Mouse (Mus musculus) intestine, embryonic 14.5 days (tissue): ENCODE data around the gene Apoc4. TPM values are rescaled to one million over a fixed set of nuclear protein-coding genes. Genes with fewer than 3 reads are reported as not detected.

Experiments used
- ATAC-seq: fragments of 200-750 bp; cut with Nextera tagmentation; replicated peaks from 2 replicates; pipeline ENCODE4 v1.8.0; 2017; ENCODE audit warnings: low read depth, moderate number of reproducible peaks, moderate TSS enrichment, moderate library complexity; ENCODE audit not compliant: low FRiP score, low TSS enrichment
- DNase-seq: peaks from one replicate; pipeline ENCODE4 v3.0.0-alpha.2; 2018; ENCODE audit warnings: low spot score
- H3K27ac ChIP-seq: fragments of 300-500 bp; sonication (generic); 2 replicates; pipeline ENCODE4 v1.5.1; 2014; ENCODE audit warnings: low read depth, mild to moderate bottlenecking, control low read depth
- H3K27me3 ChIP-seq: fragments of 300-500 bp; sonication (generic); replicated peaks from 2 replicates; pipeline ENCODE4 v1.6.1; 2014; ENCODE audit warnings: low read length, control low read depth; ENCODE audit not compliant: control insufficient read depth, insufficient read depth
- H3K36me3 ChIP-seq: fragments of 300-500 bp; sonication (generic); 2 replicates; pipeline ENCODE4 v1.6.1; 2014; ENCODE audit warnings: low read length, control low read depth; ENCODE audit not compliant: control insufficient read depth, insufficient read depth
- H3K4me1 ChIP-seq: fragments of 300-500 bp; sonication (generic); replicated peaks from 2 replicates; pipeline ENCODE4 v1.6.1; 2014; ENCODE audit warnings: low read length, control low read depth, mixed read lengths; ENCODE audit not compliant: control insufficient read depth, insufficient read depth
- H3K4me2 ChIP-seq: fragments of 300-500 bp; sonication (generic); 2 replicates; pipeline ENCODE4 v1.6.1; 2014; ENCODE audit warnings: low read length
- H3K4me3 ChIP-seq: fragments of 300-500 bp; sonication (generic); 2 replicates; pipeline ENCODE4 v1.5.1; 2014; ENCODE audit warnings: low read depth, low read length, control low read depth, mixed read lengths
- H3K9ac ChIP-seq: fragments of 300-500 bp; sonication (generic); 2 replicates; pipeline ENCODE4 v1.6.1; 2014; ENCODE audit warnings: mild to moderate bottlenecking, low read length
- H3K9me3 ChIP-seq: fragments of 300-500 bp; sonication (generic); 2 replicates; pipeline ENCODE4 v1.6.1; 2016; ENCODE audit warnings: low read length, control low read depth; ENCODE audit not compliant: control insufficient read depth
- whole genome bisulfite sequencing: fragments of 180-500 bp; shearing (Covaris S2); extraction: QIAGEN DNeasy Blood & Tissue Kit; methylation state at CpG from one replicate; pipeline ENCODE4 v1.1.7; 2014; 5-methylcytosine and 5-hydroxymethylcytosine counted together
- polyA plus RNA-seq: library from polyadenylated mRNA; unstranded; fragments of >200 nt; fragmentation: Nextera tagmentation; extraction: Ambion mirVana; gene quantifications from 2 replicates; pipeline ENCODE4 v1.2.1, GENCODE M21; 2014

Apoc4 gene
- polyA plus RNA-seq, 1 experiment from 2014 or later: not detected

DNA sequence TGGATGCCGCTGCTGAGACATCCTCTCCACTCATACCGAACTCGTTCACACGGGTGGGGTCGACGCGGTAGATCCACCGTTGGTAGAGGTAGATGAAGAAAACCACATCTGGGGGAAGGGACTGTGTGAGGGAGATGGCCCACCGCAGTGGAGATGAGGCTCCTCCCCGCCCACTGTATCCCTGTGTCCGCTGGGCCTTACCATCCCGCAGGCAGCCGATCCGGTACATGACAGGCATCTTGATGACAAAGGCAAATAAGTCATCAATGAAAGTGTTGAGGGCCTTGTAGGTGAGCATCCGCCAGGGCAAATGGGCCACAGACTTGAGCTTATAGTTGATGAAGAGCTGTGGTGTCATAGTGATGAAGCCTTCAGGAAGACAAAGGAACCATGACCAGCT, 47.4 kb downstream of the Apoc4 start:
- Histone ChIP-seq H3K27ac (no peak overlapping the region), H3K36me3 (peaks cover 70% of the 10 kb centered on the region), H3K9ac (no peak overlapping the region), H3K4me2 (no peak overlapping the region), H3K4me3 (no peak overlapping the region), H3K27me3 (no peaks in the 10 kb centered on the region), H3K9me3 (no peaks in the 10 kb centered on the region), H3K4me1 (no peaks in the 10 kb centered on the region)
- DNase-seq: no peak
- 92% methylated on average over 15 of the region's 15 CpGs for WGBS
- ATAC-seq: no peak

DNA sequence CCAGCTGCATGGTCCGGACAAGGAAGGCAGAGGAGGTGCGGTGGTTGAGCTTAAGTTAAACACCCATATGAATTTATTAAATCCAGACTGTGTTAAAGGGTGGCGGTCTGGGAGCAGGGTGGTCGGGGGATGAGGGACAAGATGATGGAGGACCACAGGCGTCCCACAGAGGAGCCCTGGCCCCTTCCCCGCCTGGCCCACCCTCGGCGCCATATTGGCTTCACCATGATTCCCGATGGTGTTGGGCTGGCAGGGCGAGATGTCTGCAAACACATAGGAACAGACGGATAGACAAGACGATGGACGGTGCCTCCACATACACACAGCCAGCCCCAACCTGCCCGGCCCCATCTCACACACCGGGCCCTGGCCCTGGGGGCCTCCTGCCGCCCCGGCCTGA, 48.1 kb downstream of the Apoc4 start:
- 90% methylated on average over 17 of the region's 17 CpGs for WGBS
- H3K4me1 ChIP-seq: no peaks in the 10 kb centered on the region
- H3K9me3 ChIP-seq: no peaks in the 10 kb centered on the region
- no peak overlapping the region for H3K27ac ChIP-seq
- ATAC-seq (no peak), DNase-seq (no peak)
- no peak overlapping the region for H3K4me2 ChIP-seq
- no peak overlapping the region for H3K4me3 ChIP-seq
- H3K27me3 ChIP-seq: no peaks in the 10 kb centered on the region
- no peak overlapping the region for H3K9ac ChIP-seq
- H3K36me3 ChIP-seq: peaks cover 64% of the 10 kb centered on the region

DNA sequence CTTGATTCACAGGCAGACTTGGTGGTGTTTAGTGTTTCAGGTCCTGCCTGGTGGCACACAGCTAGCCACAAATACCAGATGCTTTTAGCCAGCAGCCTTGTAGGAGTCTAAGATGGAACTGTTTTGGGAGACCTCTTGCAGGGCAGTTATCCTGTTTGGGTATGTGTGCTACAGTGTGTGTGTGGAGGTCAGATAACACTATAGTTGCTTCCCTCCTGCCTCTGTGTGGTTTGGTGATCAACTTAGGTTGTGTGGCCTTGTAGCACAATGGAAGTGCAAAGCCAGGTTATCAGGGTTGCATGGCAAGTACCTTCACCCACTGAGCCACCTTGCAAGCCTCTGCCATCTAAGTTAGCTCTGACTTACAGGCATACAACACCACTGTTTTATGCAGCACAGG, 48.6 kb downstream of the Apoc4 start:
- DNase-seq: no peak
- Histone ChIP-seq H3K9me3 (no peaks in the 10 kb centered on the region), H3K36me3 (peaks cover 59% of the 10 kb centered on the region), H3K27ac (no peak overlapping the region), H3K9ac (no peak overlapping the region), H3K4me2 (no peak overlapping the region), H3K27me3 (no peaks in the 10 kb centered on the region), H3K4me1 (no peaks in the 10 kb centered on the region), H3K4me3 (no peak overlapping the region)
- no peak for ATAC-seq

DNA sequence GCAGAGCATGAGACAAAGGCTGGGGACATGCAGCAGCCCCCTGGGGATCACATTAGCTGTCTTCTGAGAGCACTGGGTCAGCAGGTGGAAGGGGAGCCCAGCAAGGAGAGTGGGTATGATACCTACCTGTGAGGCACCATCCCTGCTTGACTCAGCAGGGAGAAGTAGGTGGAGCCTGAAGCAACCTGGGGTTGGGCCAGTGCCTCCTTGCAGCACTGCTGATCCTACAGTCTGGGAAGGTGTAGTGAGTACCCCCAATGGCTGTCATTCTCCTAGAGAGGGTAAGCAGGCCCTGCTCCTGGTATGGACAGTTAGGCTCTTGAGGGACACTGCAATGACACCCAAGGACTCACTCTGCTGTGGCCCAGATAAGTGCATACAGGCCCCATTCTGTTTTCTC, 49.0 kb downstream of the Apoc4 start:
- no peak overlapping the region for H3K4me2 ChIP-seq
- no peak for DNase-seq
- H3K4me1 ChIP-seq: no peaks in the 10 kb centered on the region
- ATAC-seq: no peak
- no peak overlapping the region for H3K27ac ChIP-seq
- no peaks in the 10 kb centered on the region for H3K27me3 ChIP-seq
- H3K4me3 ChIP-seq: no peak overlapping the region
- no peak overlapping the region for H3K9ac ChIP-seq
- peaks cover 54% of the 10 kb centered on the region for H3K36me3 ChIP-seq
- no peaks in the 10 kb centered on the region for H3K9me3 ChIP-seq

DNA sequence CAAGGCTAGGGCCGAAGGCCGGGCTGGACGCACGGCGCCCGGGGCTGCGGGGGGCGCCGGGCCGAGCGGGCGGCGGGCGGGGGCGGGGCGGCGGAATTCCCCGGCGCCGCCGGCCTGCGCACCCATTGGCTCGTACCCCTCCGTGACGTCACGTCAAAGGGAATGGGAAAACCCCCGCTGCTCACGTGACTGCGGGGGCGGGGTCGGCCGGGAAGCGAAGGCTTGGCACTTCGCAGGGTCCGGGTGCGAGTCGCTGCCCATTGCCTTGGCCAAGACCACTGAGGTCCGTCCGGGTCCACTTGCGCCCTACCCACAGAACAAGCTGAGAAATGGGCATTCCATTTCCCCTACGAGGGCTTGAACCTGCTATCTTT, 51.9 kb downstream of the Apoc4 start, which contains the start of gene Relb:
Gene Relb (minus strand): TSS at position 78 of the 374 bp plus-strand sequence.
- Histone ChIP-seq H3K27ac (peak within 1 kb of the TSS; percentile 94), H3K9ac (peak within 1 kb of the TSS; percentile 59), H3K9me3 (no peaks in the 10 kb centered on the region), H3K36me3 (peaks cover 26% of the 10 kb centered on the region), H3K4me3 (peak within 1 kb of the TSS; percentile 65), H3K4me2 (peak within 1 kb of the TSS; percentile 91), H3K4me1 (no peaks in the 10 kb centered on the region), H3K27me3 (no peaks in the 10 kb centered on the region)
- ATAC-seq (peak; percentile 76; the same call in 1 of the 2 replicates), DNase-seq (peak; percentile 96)
- WGBS: 1% methylated on average over 30 of the region's 41 CpGs

DNA sequence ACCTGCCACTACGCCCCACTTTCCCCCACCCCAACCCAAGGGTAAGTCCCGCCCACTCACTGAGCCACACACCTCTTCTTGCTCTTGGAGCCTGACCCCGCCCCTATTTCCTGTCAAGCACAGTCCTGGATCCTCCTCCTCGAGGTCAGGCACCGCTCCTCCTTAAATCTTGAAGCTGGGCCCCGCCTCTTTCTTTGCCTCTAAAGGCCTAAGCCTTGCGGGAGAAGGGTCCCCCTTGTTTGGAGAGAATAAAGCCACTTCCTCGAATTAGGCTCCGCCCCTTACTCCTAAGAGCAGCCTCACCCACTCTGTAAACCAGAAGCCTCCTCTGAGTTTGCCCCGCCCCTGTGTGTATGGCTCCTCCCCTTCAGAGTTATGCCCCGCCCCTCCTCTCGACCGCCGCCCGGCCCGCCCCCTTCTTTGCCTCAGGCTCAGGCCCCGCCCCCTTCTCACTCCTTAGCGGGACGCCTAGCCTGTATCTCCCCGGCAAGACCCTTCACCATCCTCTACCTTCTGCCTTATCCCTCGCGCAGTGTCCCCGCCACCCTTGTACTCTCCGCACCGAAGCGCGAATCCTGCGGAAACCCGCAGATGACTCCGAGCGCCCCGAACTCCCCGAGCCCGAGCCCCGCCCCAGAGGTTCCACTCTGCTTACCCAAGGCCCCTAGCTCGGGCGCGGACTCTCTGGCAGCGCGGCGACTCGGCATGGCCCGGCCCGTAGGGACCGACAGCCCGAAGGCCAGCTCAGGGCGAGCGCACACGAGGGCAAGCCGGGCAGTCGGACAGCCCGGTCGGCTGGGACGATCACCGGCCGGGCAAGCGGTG, 52.5 kb downstream of the Apoc4 start:
- Histone ChIP-seq H3K27ac (peak overlapping the region; percentile 94), H3K27me3 (no peaks in the 10 kb centered on the region), H3K4me3 (peak overlapping the region; percentile 65), H3K4me1 (no peaks in the 10 kb centered on the region), H3K9me3 (no peaks in the 10 kb centered on the region), H3K4me2 (peak overlapping the region; percentile 91), H3K36me3 (peaks cover 20% of the 10 kb centered on the region), H3K9ac (peak overlapping the region; percentile 59)
- WGBS: under 1% methylated on average over 55 of the region's 57 CpGs
- ATAC-seq: peak; percentile 94
- peak; percentile 99 for DNase-seq

DNA sequence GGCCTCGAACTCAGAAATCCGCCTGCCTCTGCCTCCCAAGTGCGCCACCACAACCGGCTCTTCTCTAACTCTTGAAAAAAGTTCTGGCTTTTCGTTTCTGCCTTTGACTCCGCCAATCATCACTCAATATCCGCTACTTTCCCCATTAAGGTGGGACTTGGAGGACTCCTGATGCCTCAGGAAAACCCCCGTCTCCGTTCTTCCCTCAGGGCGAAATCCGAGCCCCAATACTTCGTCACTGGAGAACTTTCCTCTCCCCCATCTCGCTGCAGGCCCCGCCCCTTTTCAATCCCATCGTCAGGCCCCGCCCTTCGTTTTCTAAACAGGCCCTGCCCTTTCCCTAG, 53.1 kb downstream of the Apoc4 start:
- ATAC-seq (no peak; the same call in 1 of the 2 replicates), DNase-seq (no peak)
- peak overlapping the region; percentile 65 for H3K4me3 ChIP-seq
- H3K36me3 ChIP-seq: peaks cover 14% of the 10 kb centered on the region
- H3K27ac ChIP-seq: peak overlapping the region; percentile 94; the same call in 1 of the 2 replicates
- H3K9me3 ChIP-seq: no peaks in the 10 kb centered on the region
- H3K4me2 ChIP-seq: peak overlapping the region; percentile 91
- no peaks in the 10 kb centered on the region for H3K4me1 ChIP-seq
- 13% methylated on average over 17 of the region's 17 CpGs for WGBS
- no peaks in the 10 kb centered on the region for H3K27me3 ChIP-seq
- H3K9ac ChIP-seq: no peak overlapping the region
